Mouse (Mus musculus) neural tube, embryonic 13.5 days (tissue): Measurements from ENCODE around the gene Zfp629. TPM values are rescaled to one million over a fixed set of nuclear protein-coding genes. Genes with fewer than 3 reads are reported as not detected.
"Not testable (repeated sequence)": the region's sequence is repeated elsewhere in the genome, so short reads cannot be mapped to it uniquely, and the experiment has no call there.

Experiments
- ATAC-seq: fragments of 200-750 bp; cut with Nextera tagmentation; 2 replicates; pipeline ENCODE4 v1.8.0; 2017; ENCODE audit warnings: low read depth, mild to moderate bottlenecking, moderate TSS enrichment, moderate library complexity
- H3K27ac ChIP-seq: fragments of 300-500 bp; sonication (generic); replicated peaks from 2 replicates; pipeline ENCODE4 v1.5.1; 2015; ENCODE audit warnings: moderate library complexity, mild to moderate bottlenecking, inconsistent platforms
- H3K27me3 ChIP-seq: fragments of 300-500 bp; sonication (generic); 2 replicates; pipeline ENCODE4 v1.6.1; 2015; ENCODE audit warnings: mild to moderate bottlenecking, inconsistent platforms
- H3K36me3 ChIP-seq: fragments of 300-500 bp; sonication (generic); 2 replicates; pipeline ENCODE4 v1.6.1; 2015; ENCODE audit warnings: mild to moderate bottlenecking, inconsistent platforms
- H3K4me1 ChIP-seq: fragments of 300-500 bp; sonication (generic); replicated peaks from 2 replicates; pipeline ENCODE4 v1.6.1; 2015; ENCODE audit warnings: inconsistent platforms
- H3K4me2 ChIP-seq: fragments of 300-500 bp; sonication (generic); 2 replicates; pipeline ENCODE4 v1.6.1; 2015; ENCODE audit warnings: inconsistent platforms, mild to moderate bottlenecking, moderate library complexity
- H3K4me3 ChIP-seq: fragments of 300-500 bp; sonication (generic); 2 replicates; pipeline ENCODE4 v1.5.1; 2015; ENCODE audit warnings: mild to moderate bottlenecking, inconsistent platforms
- H3K9ac ChIP-seq: fragments of 300-500 bp; sonication (generic); 2 replicates; pipeline ENCODE4 v1.6.1; 2015; ENCODE audit warnings: moderate library complexity, mild to moderate bottlenecking, inconsistent platforms
- H3K9me3 ChIP-seq: fragments of 300-500 bp; sonication (generic); 2 replicates; pipeline ENCODE4 v1.6.1; 2016; ENCODE audit warnings: inconsistent platforms
- WGBS: fragments of 180-500 bp; shearing (Covaris S2); methylation state at CpG from one replicate; pipeline ENCODE4 v1.1.7; 2015; 5-methylcytosine and 5-hydroxymethylcytosine counted together
- polyA plus RNA-seq: library from polyadenylated mRNA; unstranded; fragments of >200 nt; fragmentation: Nextera tagmentation; extraction: Ambion mirVana; gene quantifications from 2 replicates; pipeline ENCODE4 v1.2.1, GENCODE M21; 2015

The Zfp629 gene
- polyA plus RNA-seq, result 22.8 and 23.1 TPM in 2 replicates

GRCm38 (mm10) chr7:127614891-127615843 lies at the start of gene Zfp629:
TSS of gene Zfp629 (minus strand) at chr7:127615797.
- peak within 1 kb of the TSS; percentile 97 for H3K9ac ChIP-seq
- no peaks in the 10 kb centered on the region for H3K27me3 ChIP-seq
- H3K4me1 ChIP-seq, result peaks cover 37% of the 10 kb centered on the region
- ATAC-seq, result peak; percentile 91
- peak within 1 kb of the TSS; percentile 92 for H3K4me2 ChIP-seq
- H3K9me3 ChIP-seq, result no peaks in the 10 kb centered on the region
- peaks cover 24% of the 10 kb centered on the region for H3K36me3 ChIP-seq
- peak within 1 kb of the TSS; percentile 99 for H3K4me3 ChIP-seq
- peak within 1 kb of the TSS; percentile 88 for H3K27ac ChIP-seq
- under 1% methylated on average over 36 of the region's 50 CpGs for WGBS

- Histone ChIP-seq H3K9ac (no peak overlapping the region), H3K36me3 (peaks cover 45% of the 10 kb centered on the region), H3K9me3 (no peaks in the 10 kb centered on the region; the same call in 1 of the 2 replicates), H3K4me3 (no peak overlapping the region), H3K27ac (no peak overlapping the region), H3K27me3 (no peaks in the 10 kb centered on the region), H3K4me2 (no peak overlapping the region), H3K4me1 (no peaks in the 10 kb centered on the region)
- 91% methylated on average over 6 of the region's 6 CpGs for WGBS
- ATAC-seq, result no peak
These were observed 47.3 kb upstream of the Zfp629 start for GRCm38 (mm10) chr7:127662926-127663325.

GRCm38 (mm10) chr7:127661833-127662232 lies 46.2 kb upstream of the Zfp629 start:
- 80% methylated on average over 6 of the region's 6 CpGs for WGBS
- Histone ChIP-seq H3K4me3 (no peak overlapping the region), H3K9ac (no peak overlapping the region), H3K27ac (no peak overlapping the region), H3K36me3 (peaks cover 42% of the 10 kb centered on the region), H3K9me3 (no peaks in the 10 kb centered on the region; the same call in 1 of the 2 replicates), H3K27me3 (no peaks in the 10 kb centered on the region), H3K4me2 (no peak overlapping the region), H3K4me1 (no peaks in the 10 kb centered on the region)
- ATAC-seq, result no peak

GRCm38 (mm10) chr7:127660882-127661281 lies 45.3 kb upstream of the Zfp629 start:
- Histone ChIP-seq H3K4me1 (no peaks in the 10 kb centered on the region), H3K4me2 (no peak overlapping the region), H3K27ac (no peak overlapping the region), H3K9me3 (no peaks in the 10 kb centered on the region; the same call in 1 of the 2 replicates), H3K27me3 (no peaks in the 10 kb centered on the region), H3K36me3 (peaks cover 33% of the 10 kb centered on the region), H3K9ac (no peak overlapping the region), H3K4me3 (no peak overlapping the region)
- WGBS, result 82% methylated on average over 3 of the region's 3 CpGs
- ATAC-seq, result no peak

- Histone ChIP-seq H3K4me1 (0 out of 2 replicates have a peak, but pooled peaks cover under 1% of the 10 kb centered on the region), H3K9me3 (no peaks in the 10 kb centered on the region; the same call in 1 of the 2 replicates), H3K36me3 (no peaks in the 10 kb centered on the region), H3K27me3 (no peaks in the 10 kb centered on the region), H3K27ac (no peak overlapping the region), H3K4me3 (no peak overlapping the region), H3K4me2 (no peak overlapping the region), H3K9ac (no peak overlapping the region)
- ATAC-seq, result no peak
- WGBS, result 36% methylated on average over 4 of the region's 4 CpGs
These were observed 41.3 kb upstream of the Zfp629 start for GRCm38 (mm10) chr7:127656946-127657345.

- no peak for ATAC-seq
- Histone ChIP-seq H3K27me3 (no peaks in the 10 kb centered on the region), H3K9ac (no peak overlapping the region), H3K27ac (no peak overlapping the region), H3K4me1 (0 out of 2 replicates have a peak, but pooled peaks cover 3% of the 10 kb centered on the region), H3K4me3 (no peak overlapping the region), H3K9me3 (no peaks in the 10 kb centered on the region), H3K36me3 (no peaks in the 10 kb centered on the region), H3K4me2 (no peak overlapping the region)
- WGBS, result 74% methylated on average over 10 of the region's 10 CpGs
These were observed 38.7 kb upstream of the Zfp629 start for GRCm38 (mm10) chr7:127654318-127654717.

GRCm38 (mm10) chr7:127652050-127652449 lies 36.5 kb upstream of the Zfp629 start:
- Histone ChIP-seq H3K9ac (0 out of 2 replicates have a peak overlapping the region, but pooled peaks have one; percentile 0), H3K27me3 (no peaks in the 10 kb centered on the region), H3K9me3 (no peaks in the 10 kb centered on the region), H3K36me3 (no peaks in the 10 kb centered on the region), H3K4me3 (peak overlapping the region; percentile 1; the same call in 1 of the 2 replicates), H3K27ac (no peak overlapping the region), H3K4me1 (0 out of 2 replicates have a peak, but pooled peaks cover 3% of the 10 kb centered on the region), H3K4me2 (peak overlapping the region; percentile 33)
- ATAC-seq, result no peak
- WGBS, result 10% methylated on average over 18 of the region's 18 CpGs

GRCm38 (mm10) chr7:127651624-127652023 lies 36.0 kb upstream of the Zfp629 start:
- no peak for ATAC-seq

GRCm38 (mm10) chr7:127649206-127649605 lies 33.6 kb upstream of the Zfp629 start:
- Histone ChIP-seq H3K36me3 (no peaks in the 10 kb centered on the region), H3K4me1 (0 out of 2 replicates have a peak, but pooled peaks cover 3% of the 10 kb centered on the region), H3K4me2 (no peak overlapping the region), H3K9me3 (no peaks in the 10 kb centered on the region), H3K9ac (no peak overlapping the region), H3K27me3 (no peaks in the 10 kb centered on the region), H3K27ac (no peak overlapping the region), H3K4me3 (no peak overlapping the region)
- no peak for ATAC-seq
- 83% methylated on average over 6 of the region's 6 CpGs for WGBS

More at GRCm38 (mm10) chr7:127651624-127652023, 36.0 kb upstream of the Zfp629 start:
- WGBS, result 78% methylated on average over 3 of the region's 3 CpGs
- Histone ChIP-seq H3K9me3 (no peaks in the 10 kb centered on the region), H3K4me1 (0 out of 2 replicates have a peak, but pooled peaks cover 3% of the 10 kb centered on the region), H3K27me3 (no peaks in the 10 kb centered on the region), H3K27ac (no peak overlapping the region), H3K9ac (0 out of 2 replicates have a peak overlapping the region, but pooled peaks have one; percentile 0), H3K4me3 (no peak overlapping the region), H3K4me2 (peak overlapping the region; percentile 33), H3K36me3 (no peaks in the 10 kb centered on the region)

GRCm38 (mm10) chr7:127648516-127649201 lies 33.1 kb upstream of the Zfp629 start:
- Histone ChIP-seq H3K9ac (no peak overlapping the region), H3K4me1 (0 out of 2 replicates have a peak, but pooled peaks cover 3% of the 10 kb centered on the region), H3K4me3 (no peak overlapping the region), H3K27me3 (no peaks in the 10 kb centered on the region), H3K36me3 (no peaks in the 10 kb centered on the region), H3K4me2 (no peak overlapping the region), H3K9me3 (no peaks in the 10 kb centered on the region), H3K27ac (no peak overlapping the region)
- no peak for ATAC-seq
- WGBS, result 70% methylated on average over 4 of the region's 4 CpGs

- WGBS, result 91% methylated on average over 7 of the region's 7 CpGs
- not testable (repeated sequence) for ATAC-seq, H3K4me2 ChIP-seq, H3K27ac ChIP-seq, H3K4me3 ChIP-seq, H3K9ac ChIP-seq, H3K4me1 ChIP-seq, H3K9me3 ChIP-seq, H3K27me3 ChIP-seq, H3K36me3 ChIP-seq
These were observed 32.0 kb upstream of the Zfp629 start for GRCm38 (mm10) chr7:127647576-127647975.

- H3K9ac ChIP-seq, result no peak overlapping the region
- no peaks in the 10 kb centered on the region for H3K4me1 ChIP-seq
- WGBS, result 84% methylated on average over 4 of the region's 4 CpGs
- no peaks in the 10 kb centered on the region for H3K27me3 ChIP-seq
- H3K27ac ChIP-seq, result no peak overlapping the region
- no peaks in the 10 kb centered on the region for H3K36me3 ChIP-seq
- no peaks in the 10 kb centered on the region for H3K9me3 ChIP-seq
- no peak for ATAC-seq
- no peak overlapping the region for H3K4me3 ChIP-seq
- H3K4me2 ChIP-seq, result no peak overlapping the region
These were observed 30.8 kb upstream of the Zfp629 start for GRCm38 (mm10) chr7:127646363-127646762.
